Mouse (Mus musculus) MN1 (cell line): ENCODE data around the gene Ctsf.
"Not testable (repeated sequence)": the region's sequence is repeated elsewhere in the genome, so short reads cannot be mapped to it uniquely, and the experiment has no call there.

Experiments used
- DNase-seq: peaks from one replicate; pipeline ENCODE4 v3.0.0-alpha.2; 2016; ENCODE audit warnings: low spot score

The Ctsf gene

DNA sequence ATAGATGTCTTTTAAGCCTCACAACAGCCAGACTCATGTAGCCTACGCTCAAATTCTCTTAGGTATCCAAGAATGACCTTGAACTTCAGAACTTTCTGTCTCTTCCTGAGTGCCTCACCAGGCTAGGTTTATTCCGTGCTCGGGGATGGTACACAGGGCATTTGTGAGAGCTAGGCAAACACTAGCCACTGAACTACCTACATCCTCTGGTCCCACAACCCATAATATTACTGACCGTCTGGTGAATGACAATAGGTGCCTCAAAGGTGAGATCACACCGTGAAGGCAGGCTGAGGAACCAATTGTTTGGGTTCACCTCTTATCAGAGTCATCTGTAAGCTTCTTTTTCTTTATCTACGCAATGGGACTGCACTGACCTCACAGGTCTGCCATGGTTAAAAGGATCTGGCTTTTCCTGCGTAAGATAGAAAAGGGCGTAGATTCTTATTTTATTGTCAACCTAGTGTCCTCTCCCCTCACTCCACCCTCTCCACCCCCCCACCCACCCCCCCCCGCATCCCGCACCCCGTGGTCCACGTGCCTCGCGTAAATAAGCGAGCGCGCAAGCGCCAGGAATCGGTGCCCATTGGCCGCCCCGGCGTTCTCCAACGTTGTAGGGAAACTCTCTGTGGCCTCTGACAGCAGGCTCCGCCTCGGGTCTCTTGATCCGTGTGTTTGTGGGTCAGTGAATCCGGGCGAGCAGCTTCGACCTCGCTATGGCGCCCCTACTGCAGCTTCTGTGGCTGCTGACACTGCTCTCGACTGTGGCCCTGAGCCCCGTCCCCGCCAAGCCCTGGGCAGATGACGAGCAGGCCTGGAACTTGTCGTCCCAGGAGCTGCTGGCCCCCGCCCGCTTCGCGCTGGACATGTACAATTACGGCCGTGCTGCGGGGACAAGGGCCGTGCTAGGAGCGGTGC is at the start of gene Ctsf:
TSS of gene Ctsf (plus strand) at position 579 of the 918 bp plus-strand sequence.
- no peak for DNase-seq

GRCm38 (mm10) chr19:4810309-4810708 is 44.6 kb upstream of the Ctsf start:
- no peak for DNase-seq

DNA sequence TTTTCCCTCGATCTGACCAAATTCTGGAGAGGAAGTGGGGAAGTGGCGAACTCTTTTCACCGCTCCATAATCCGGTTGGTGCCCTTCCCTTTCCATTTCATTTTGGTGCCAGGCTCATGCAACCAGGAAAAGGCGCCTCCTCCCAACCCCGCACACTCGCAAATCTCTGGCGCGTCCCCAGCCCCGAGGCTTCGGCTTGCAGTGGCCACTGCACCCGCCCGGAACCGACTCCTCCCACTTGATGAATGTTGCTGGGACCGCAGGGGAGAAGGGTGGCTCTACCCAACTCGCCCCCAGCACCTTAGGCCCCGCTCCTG is 44.2 kb upstream of the Ctsf start:
- DNase-seq = no peak

DNA sequence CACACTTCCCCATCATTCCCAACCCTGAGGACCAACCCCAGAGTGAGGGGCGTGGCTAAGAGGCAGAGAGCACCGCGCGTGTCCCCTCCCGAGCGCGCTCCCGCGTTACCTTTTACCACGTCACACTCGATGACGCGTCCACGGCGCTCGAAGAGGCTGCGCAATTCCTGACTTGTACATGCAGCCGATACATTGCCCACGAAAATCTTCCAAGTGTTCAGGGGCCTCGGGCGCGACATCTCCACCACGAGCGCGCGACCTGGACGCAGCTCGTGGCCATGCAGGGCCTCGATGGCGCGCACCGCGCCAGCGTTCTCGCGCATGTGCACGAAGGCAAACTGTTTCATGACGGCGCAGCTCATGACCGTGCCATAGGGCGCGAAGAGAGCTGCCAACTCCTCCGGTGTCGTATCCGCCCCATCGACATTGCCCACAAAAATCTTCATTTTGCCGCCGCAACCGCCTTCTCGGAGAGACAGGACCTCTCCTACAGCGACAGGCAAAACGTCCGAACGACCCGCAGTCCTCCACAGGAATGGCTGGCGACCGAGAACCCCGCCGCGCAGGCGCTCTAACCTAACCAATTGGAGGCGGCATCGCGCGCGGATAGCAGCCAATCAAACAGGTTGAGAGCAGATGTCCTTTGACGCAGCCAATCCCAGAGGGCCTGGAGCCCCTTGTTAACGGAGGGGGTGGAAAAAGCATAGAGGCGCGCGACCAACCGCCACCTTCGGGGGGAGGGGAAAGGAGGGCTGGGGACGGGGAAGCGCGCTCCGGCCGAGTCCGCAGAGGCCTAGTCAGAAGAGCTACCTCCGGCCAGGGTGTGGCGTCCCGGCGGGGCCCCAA is 43.6 kb upstream of the Ctsf start, which contains the start of the genes Gm21992 and Rbm14:
TSS of gene Gm21992 (minus strand) at position 550 of the 846 bp plus-strand sequence.
TSS of gene Rbm14 (minus strand) at position 572 of the 846 bp plus-strand sequence.
- peak; percentile 94 for DNase-seq

- no peak for DNase-seq
Measured at GRCm38 (mm10) chr19:4811909-4812242, 43.1 kb upstream of the Ctsf start.

DNA sequence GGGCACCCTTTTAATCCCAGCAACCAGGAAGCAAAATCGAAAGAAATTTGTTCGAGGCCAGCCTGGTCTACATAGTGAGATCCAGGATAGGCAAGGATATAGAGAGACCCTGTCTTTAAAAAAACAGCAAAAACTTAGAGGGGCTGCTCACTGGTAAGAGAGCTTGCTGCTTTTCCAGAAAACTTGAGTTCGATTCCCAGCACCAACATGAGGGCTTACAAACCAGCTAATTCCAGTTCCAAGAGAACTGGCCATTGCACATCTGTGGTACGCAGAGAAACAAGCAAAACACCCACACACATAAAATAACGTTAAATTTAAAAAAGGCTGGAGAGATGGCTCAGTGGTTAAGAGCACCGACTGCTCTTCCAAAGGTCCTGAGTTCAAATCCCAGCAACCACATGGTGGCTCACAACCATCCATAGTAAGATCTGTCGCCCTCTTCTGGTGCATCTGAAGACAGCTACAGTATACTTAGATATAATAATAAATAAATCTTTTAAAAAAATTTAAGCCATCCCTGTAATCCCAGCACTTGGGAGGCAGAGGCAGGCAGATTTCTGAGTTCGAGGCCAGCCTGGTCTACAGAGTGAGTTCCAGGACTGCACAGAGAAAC is 42.5 kb upstream of the Ctsf start:
- DNase-seq = not testable (repeated sequence)

GRCm38 (mm10) chr19:4813015-4813414 is 41.9 kb upstream of the Ctsf start:
- DNase-seq = no peak

GRCm38 (mm10) chr19:4817182-4817835 is 37.6 kb upstream of the Ctsf start:
- DNase-seq = no peak

GRCm38 (mm10) chr19:4820678-4821303 is 34.1 kb upstream of the Ctsf start:
- peak; percentile 73 for DNase-seq

- DNase-seq = no peak
Measured at GRCm38 (mm10) chr19:4828444-4829114, 26.4 kb upstream of the Ctsf start.

DNA sequence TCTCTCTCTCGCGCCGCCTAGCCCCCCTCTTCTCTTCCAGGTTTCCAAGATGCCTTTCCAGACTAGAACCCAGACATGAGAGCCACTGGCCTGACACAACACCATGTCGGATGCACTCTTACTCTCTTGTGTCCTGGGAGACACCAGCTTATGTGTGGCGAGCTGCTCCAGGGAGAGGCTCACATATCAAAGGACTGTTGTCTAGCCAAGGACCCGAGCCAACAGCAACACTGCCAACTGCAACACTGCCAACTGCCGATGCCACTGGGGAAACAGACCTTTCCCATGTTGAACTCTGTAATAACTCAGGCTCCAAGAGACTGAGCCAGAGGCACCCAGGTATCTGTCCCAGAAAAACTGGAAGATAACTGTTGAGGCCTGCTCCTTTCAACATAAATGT is 25.8 kb upstream of the Ctsf start:
- no peak for DNase-seq

DNA sequence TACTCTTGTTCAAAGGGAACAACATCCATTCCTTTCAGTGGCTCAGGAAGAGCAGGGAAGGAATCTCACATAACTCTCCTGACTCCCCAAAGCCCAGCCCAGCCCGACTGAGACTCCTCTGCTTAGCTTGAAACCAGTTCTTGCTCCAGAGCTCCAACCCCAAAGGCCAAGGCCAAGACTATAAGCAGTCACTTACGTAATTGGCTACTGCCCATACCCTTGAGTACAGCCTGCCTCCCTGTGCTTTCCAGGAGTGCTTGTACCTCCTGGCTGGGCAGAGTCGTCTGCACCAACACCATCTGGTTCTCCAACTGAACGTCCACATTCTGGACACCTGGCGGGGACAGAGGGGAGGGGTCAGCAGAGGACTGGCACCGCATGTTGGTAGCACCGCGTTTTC is 21.0 kb upstream of the Ctsf start:
- no peak for DNase-seq

DNA sequence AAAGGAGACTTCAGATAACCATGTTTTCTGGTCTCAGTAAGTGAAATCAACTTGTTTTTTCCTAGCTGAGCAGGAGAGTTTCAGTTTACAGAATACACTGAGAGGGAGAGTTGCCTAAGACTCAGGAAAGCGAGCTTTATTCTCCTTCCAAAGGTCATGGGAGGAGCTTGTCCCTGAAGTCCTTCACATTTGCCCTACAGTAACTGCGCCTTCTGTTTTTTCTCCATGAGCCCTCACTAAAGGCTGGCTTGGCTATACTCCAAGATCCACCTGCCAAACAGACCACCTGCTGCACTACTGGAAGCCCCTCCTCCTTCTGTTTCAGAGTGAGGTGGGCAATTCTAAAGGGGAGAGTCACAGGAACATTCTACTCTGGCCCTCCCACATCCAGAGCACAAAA is 18.8 kb upstream of the Ctsf start:
- no peak for DNase-seq

DNA sequence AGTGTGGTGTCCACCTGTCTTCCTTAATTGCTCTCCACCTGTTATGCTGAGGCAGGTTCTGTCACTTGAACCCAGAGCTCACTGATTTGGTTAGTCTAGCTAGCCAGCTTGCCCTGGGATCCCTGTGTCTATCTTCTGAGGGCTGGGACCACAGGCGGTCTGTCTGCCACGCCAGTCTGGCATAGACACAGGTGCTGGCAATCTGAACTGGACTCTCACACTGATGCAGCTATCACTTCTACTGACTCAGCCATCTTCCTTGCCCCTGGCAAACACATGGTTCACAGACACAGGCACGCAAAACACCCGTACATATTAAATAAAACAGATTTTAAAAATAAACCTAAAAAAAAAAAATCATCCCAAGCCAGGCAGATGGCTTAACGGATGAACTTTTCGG is 17.9 kb upstream of the Ctsf start:
- DNase-seq = no peak

- DNase-seq = no peak
Measured at GRCm38 (mm10) chr19:4838526-4839140, 16.3 kb upstream of the Ctsf start.

DNA sequence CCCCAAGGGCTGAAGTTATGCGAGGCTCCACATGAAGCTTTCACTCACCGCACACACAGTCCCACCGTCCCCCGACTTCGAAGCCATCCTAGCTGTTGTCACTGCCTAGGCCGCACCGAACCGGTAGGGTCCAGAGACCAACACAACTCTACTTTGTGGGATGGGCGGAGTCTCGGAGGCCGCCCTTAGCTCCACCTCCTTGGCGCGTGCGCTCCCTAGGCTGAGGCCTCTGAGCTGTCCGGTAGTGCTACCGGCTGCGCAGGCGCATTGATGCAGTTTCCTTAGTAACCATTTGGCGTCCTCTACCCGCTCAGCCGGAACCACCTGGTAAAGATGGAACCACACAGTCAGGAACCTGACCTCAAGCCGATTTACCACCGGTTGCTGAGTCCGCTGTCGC is 15.8 kb upstream of the Ctsf start, which contains the start of the genes Ccs and Ccdc87:
TSS of gene Ccs (minus strand) at position 184 of the 400 bp plus-strand sequence.
TSS of gene Ccdc87 (plus strand) at position 218 of the 400 bp plus-strand sequence.
- DNase-seq = peak; percentile 90

GRCm38 (mm10) chr19:4840848-4841247 is 14.1 kb upstream of the Ctsf start:
- DNase-seq = no peak

DNA sequence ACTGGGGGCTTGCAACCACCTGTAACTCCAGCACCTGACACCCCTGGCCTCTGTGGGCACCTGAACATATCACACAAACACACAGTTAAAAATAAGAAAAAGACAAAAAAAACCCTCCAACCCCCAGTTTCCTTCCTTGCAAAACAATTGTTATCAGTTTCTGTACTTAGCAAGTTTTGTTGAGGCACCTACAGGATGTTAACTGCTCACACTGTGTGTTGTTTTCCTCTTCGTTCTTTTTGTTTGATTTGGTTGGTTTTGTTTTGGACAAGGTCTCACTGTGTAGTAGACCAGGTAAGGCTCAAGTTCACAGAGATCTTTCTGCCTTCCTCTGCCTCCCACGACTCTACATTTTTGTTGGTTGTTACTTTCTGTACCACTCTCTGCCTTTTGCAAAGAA is 12.3 kb upstream of the Ctsf start:
- DNase-seq = no peak

DNA sequence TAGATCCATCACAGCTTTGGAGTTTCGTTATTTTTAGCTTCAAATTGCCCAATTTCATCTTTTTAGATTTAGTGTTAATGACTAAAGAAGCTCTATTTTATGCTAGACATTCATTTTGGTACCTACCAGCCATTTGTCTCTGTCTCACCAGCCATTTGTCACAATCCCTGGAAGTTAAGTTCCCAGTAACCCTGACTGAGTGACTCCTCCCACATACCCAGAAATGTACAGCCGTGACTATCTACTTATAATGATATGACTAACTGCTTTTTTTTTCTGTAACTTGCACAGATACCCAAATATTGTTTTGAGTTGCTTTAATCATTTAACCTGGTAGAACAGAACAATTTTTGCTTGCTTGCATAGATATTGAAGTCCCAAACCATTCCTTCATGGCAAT is 9.1 kb upstream of the Ctsf start:
- DNase-seq = no peak

DNA sequence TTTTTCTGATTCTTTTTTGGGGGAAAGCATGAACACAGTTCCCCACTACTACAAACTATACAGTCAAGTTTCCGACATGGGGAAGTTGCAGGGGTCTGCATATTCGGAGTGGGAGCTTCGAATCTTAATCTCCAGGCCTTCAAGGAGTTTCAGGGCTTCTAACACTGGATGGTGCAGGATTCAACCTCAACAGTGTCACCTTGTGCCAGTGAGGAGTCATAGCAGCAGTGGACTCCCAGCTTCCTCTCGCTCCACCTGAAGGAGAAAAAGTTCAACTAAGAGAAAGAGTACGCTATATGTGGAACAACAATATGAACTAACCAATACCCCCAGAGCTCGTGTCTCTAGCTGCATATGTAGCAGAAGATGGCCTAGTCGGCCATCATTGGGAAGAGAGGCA is 7.4 kb upstream of the Ctsf start:
- peak; percentile 14 for DNase-seq
